In genomic region chr5:112979195-112979594, GRCm38 (mm10) we compare ENCODE assay signal across 15 mouse cellular contexts.
"Had no signal": no experiment of that assay in that cellular context is flagged by ENCODE, and none has a peak within 500 bp of the region (broad histone marks: within the 10 kb centered on the region; RNA-seq: fewer than 3 reads in every experiment).

No protein-coding gene starts in this region.

- H3K9ac ChIP-seq: liver, embryonic 12.5 days; liver, embryonic 14.5 days; lung, embryonic 15.5 days; midbrain, embryonic 13.5 days; midbrain, embryonic 15.5 days had no signal

- H3K4me3 ChIP-seq: liver, embryonic 12.5 days; lung, embryonic 15.5 days; midbrain, embryonic 13.5 days; midbrain, embryonic 15.5 days had no signal

- H3K27ac ChIP-seq: liver, embryonic 12.5 days; liver, embryonic 14.5 days; lung, embryonic 15.5 days; macrophage; midbrain, embryonic 13.5 days; midbrain, embryonic 15.5 days had no signal

- DNase-seq: lung, adult 2 months; lung, postnatal 14 days; lung, postnatal 36 days; right cerebral cortex, postnatal 14 days; thymus, adult 18-20 months; thymus, postnatal 14 days; thymus, postnatal 36 days had no signal

- H3K36me3 ChIP-seq: lung, embryonic 15.5 days; midbrain, embryonic 13.5 days; midbrain, embryonic 15.5 days had no signal

- H3K27me3 ChIP-seq: liver, embryonic 12.5 days; lung, embryonic 15.5 days; midbrain, embryonic 13.5 days; midbrain, embryonic 15.5 days had no signal

- H3K9me3 ChIP-seq: liver, embryonic 12.5 days; lung, embryonic 15.5 days; midbrain, embryonic 13.5 days; midbrain, embryonic 15.5 days had no signal

- ATAC-seq: liver, embryonic 12.5 days; lung, postnatal 0 days; midbrain, embryonic 13.5 days; midbrain, embryonic 15.5 days had no signal

- H3K4me2 ChIP-seq: liver, embryonic 12.5 days; lung, embryonic 15.5 days; midbrain, embryonic 11.5 days; midbrain, embryonic 13.5 days; midbrain, embryonic 15.5 days had no signal

- H3K4me1 ChIP-seq: liver, embryonic 12.5 days; lung, embryonic 15.5 days; midbrain, embryonic 15.5 days had no signal
